Mouse (Mus musculus) lung, postnatal 0 days (tissue): ENCODE measurements around the gene Pde2a. TPM values are rescaled to one million over a fixed set of nuclear protein-coding genes. Genes with fewer than 3 reads are reported as not detected.
A peak's percentile ranks its signal among the peaks of the same experiment; 100 is the strongest.

Source experiments
- ATAC-seq: fragments of 200-750 bp; cut with Nextera tagmentation; 2 replicates; pipeline ENCODE4 v1.8.0; 2017; ENCODE audit warnings: moderate library complexity
- DNase-seq: peaks from one replicate; pipeline ENCODE4 v3.0.0-alpha.2; 2016; ENCODE audit warnings: low spot score
- H3K27ac ChIP-seq: fragments of 300-500 bp; sonication (generic); 2 replicates; pipeline ENCODE4 v1.5.1; 2014; ENCODE audit warnings: antibody characterized with exemption, mild to moderate bottlenecking, low read length, mixed read lengths
- H3K27me3 ChIP-seq: fragments of 300-500 bp; sonication (generic); replicated peaks from 2 replicates; pipeline ENCODE4 v1.6.1; 2014; ENCODE audit warnings: low read length, mixed read lengths; ENCODE audit not compliant: insufficient read depth
- H3K36me3 ChIP-seq: fragments of 300-500 bp; sonication (generic); 2 replicates; pipeline ENCODE4 v1.6.1; 2014; ENCODE audit warnings: low read length, mixed read lengths; ENCODE audit not compliant: insufficient read depth
- H3K4me1 ChIP-seq: fragments of 300-500 bp; sonication (generic); 2 replicates; pipeline ENCODE4 v1.6.1; 2014; ENCODE audit warnings: antibody characterized with exemption, low read depth, low read length, mixed read lengths; ENCODE audit not compliant: insufficient read depth
- H3K4me2 ChIP-seq: fragments of 300-500 bp; sonication (generic); replicated peaks from 2 replicates; pipeline ENCODE4 v1.6.1; 2014; ENCODE audit warnings: low read depth, mild to moderate bottlenecking, low read length, moderate library complexity, mixed read lengths
- H3K4me3 ChIP-seq: fragments of 300-500 bp; sonication (generic); 2 replicates; pipeline ENCODE4 v1.5.1; 2014; ENCODE audit warnings: low read depth, low read length
- H3K9ac ChIP-seq: fragments of 300-500 bp; sonication (generic); replicated peaks from 2 replicates; pipeline ENCODE4 v1.6.1; 2014; ENCODE audit warnings: low read depth, mild to moderate bottlenecking
- H3K9me3 ChIP-seq: fragments of 300-500 bp; sonication (generic); 2 replicates; pipeline ENCODE4 v1.6.1; 2016; ENCODE audit warnings: low read length, mixed read lengths
- CTCF ChIP-seq: IDR thresholded peaks from 2 replicates; pipeline ENCODE4 v1.5.1; 2016; ENCODE audit warnings: antibody characterized with exemption, mild to moderate bottlenecking
- EP300 ChIP-seq: IDR thresholded peaks from 2 replicates; pipeline ENCODE4 v1.6.1; 2016; ENCODE audit warnings: antibody characterized with exemption, mild to moderate bottlenecking, control low read depth
- WGBS: fragments of 180-500 bp; shearing (Covaris S2); extraction: QIAGEN DNeasy Blood & Tissue Kit; methylation state at CpG from one replicate; pipeline ENCODE4 v1.1.7; 2014; 5-methylcytosine and 5-hydroxymethylcytosine counted together
- polyA plus RNA-seq: library from polyadenylated mRNA; unstranded; fragments of >200 nt; fragmentation: Nextera tagmentation; extraction: Ambion mirVana; gene quantifications from 2 replicates; pipeline ENCODE4 v1.2.1, GENCODE M21; 2015

Gene Pde2a
- polyA plus RNA-seq, 1 experiment from 2014 or later: 4.3 TPM

GRCm38 (mm10) chr7:101501675-101502074, 80.2 kb downstream of the Pde2a start:
- H3K9ac ChIP-seq: no peak overlapping the region
- DNase-seq: no peak
- H3K36me3 ChIP-seq: no peaks in the 10 kb centered on the region
- no peak overlapping the region for H3K27ac ChIP-seq
- peak; percentile 57 for TF ChIP-seq CTCF
- no peak for TF ChIP-seq EP300
- H3K4me2 ChIP-seq: no peak overlapping the region
- no peaks in the 10 kb centered on the region for H3K9me3 ChIP-seq
- no peak for ATAC-seq
- WGBS: 76% methylated on average over 6 of the region's 6 CpGs
- no peaks in the 10 kb centered on the region for H3K4me1 ChIP-seq
- H3K4me3 ChIP-seq: no peak overlapping the region
- H3K27me3 ChIP-seq: 0 out of 2 replicates have a peak, but pooled peaks cover 3% of the 10 kb centered on the region

GRCm38 (mm10) chr7:101503351-101503750, 81.9 kb downstream of the Pde2a start:
- Histone ChIP-seq H3K27ac (no peak overlapping the region), H3K9me3 (no peaks in the 10 kb centered on the region), H3K9ac (no peak overlapping the region), H3K36me3 (no peaks in the 10 kb centered on the region), H3K4me3 (no peak overlapping the region), H3K4me2 (no peak overlapping the region), H3K27me3 (0 out of 2 replicates have a peak, but pooled peaks cover 3% of the 10 kb centered on the region), H3K4me1 (no peaks in the 10 kb centered on the region)
- ATAC-seq (peak; percentile 61), DNase-seq (peak; percentile 79)
- TF ChIP-seq CTCF (peak; percentile 96), EP300 (no peak)
- WGBS: 19% methylated on average over 8 of the region's 8 CpGs

- Histone ChIP-seq H3K9ac (no peak overlapping the region), H3K9me3 (no peaks in the 10 kb centered on the region), H3K4me1 (no peaks in the 10 kb centered on the region), H3K36me3 (no peaks in the 10 kb centered on the region), H3K4me3 (no peak overlapping the region), H3K27ac (no peak overlapping the region), H3K27me3 (0 out of 2 replicates have a peak, but pooled peaks cover 3% of the 10 kb centered on the region), H3K4me2 (no peak overlapping the region)
- 33% methylated on average over 7 of the region's 7 CpGs for WGBS
- TF ChIP-seq EP300: no peak
- no peak for TF ChIP-seq CTCF
- no peak for ATAC-seq
- no peak for DNase-seq
Observed at GRCm38 (mm10) chr7:101503803-101504202, 82.3 kb downstream of the Pde2a start.

- H3K4me1 ChIP-seq: no peaks in the 10 kb centered on the region
- DNase-seq (peak; percentile 18), ATAC-seq (no peak)
- no peaks in the 10 kb centered on the region for H3K36me3 ChIP-seq
- TF ChIP-seq EP300: no peak
- TF ChIP-seq CTCF: no peak
- no peak overlapping the region for H3K27ac ChIP-seq
- WGBS: 14% methylated on average over 24 of the region's 24 CpGs
- no peak overlapping the region for H3K9ac ChIP-seq
- 0 out of 2 replicates have a peak, but pooled peaks cover 3% of the 10 kb centered on the region for H3K27me3 ChIP-seq
- H3K9me3 ChIP-seq: no peaks in the 10 kb centered on the region
- H3K4me3 ChIP-seq: no peak overlapping the region
- 0 out of 2 replicates have a peak overlapping the region, but pooled peaks have one; percentile 19 for H3K4me2 ChIP-seq
Observed at GRCm38 (mm10) chr7:101504507-101504906, 83.0 kb downstream of the Pde2a start.

- Histone ChIP-seq H3K27me3 (no peaks in the 10 kb centered on the region), H3K36me3 (no peaks in the 10 kb centered on the region), H3K9me3 (no peaks in the 10 kb centered on the region), H3K4me2 (no peak overlapping the region), H3K4me1 (no peaks in the 10 kb centered on the region), H3K4me3 (no peak overlapping the region), H3K9ac (no peak overlapping the region), H3K27ac (no peak overlapping the region)
- TF ChIP-seq CTCF: no peak
- TF ChIP-seq EP300: no peak
- WGBS: 64% methylated on average over 2 of the region's 2 CpGs
- ATAC-seq (no peak), DNase-seq (no peak)
Observed at GRCm38 (mm10) chr7:101509212-101509611, 87.7 kb downstream of the Pde2a start.

- H3K27ac ChIP-seq: no peak overlapping the region
- no peaks in the 10 kb centered on the region for H3K36me3 ChIP-seq
- no peak overlapping the region for H3K4me2 ChIP-seq
- no peak overlapping the region for H3K9ac ChIP-seq
- H3K4me3 ChIP-seq: no peak overlapping the region
- H3K9me3 ChIP-seq: no peaks in the 10 kb centered on the region
- DNase-seq (no peak), ATAC-seq (no peak)
- WGBS: 52% methylated on average over 7 of the region's 7 CpGs
- no peaks in the 10 kb centered on the region for H3K4me1 ChIP-seq
- no peak for TF ChIP-seq EP300
- TF ChIP-seq CTCF: no peak
- no peaks in the 10 kb centered on the region for H3K27me3 ChIP-seq
Observed at GRCm38 (mm10) chr7:101513655-101514054, 92.2 kb downstream of the Pde2a start.

GRCm38 (mm10) chr7:101514768-101515167, 93.3 kb downstream of the Pde2a start:
- H3K4me2 ChIP-seq: no peak overlapping the region
- H3K27ac ChIP-seq: no peak overlapping the region
- DNase-seq: no peak
- no peak overlapping the region for H3K9ac ChIP-seq
- no peaks in the 10 kb centered on the region for H3K4me1 ChIP-seq
- 57% methylated on average over 6 of the region's 6 CpGs for WGBS
- no peaks in the 10 kb centered on the region for H3K27me3 ChIP-seq
- H3K4me3 ChIP-seq: no peak overlapping the region
- ATAC-seq: no peak
- no peaks in the 10 kb centered on the region for H3K9me3 ChIP-seq
- H3K36me3 ChIP-seq: no peaks in the 10 kb centered on the region
- TF ChIP-seq CTCF: no peak
